Mouse (Mus musculus): ENCODE results near the gene Btc.

Gene Btc

GRCm38 (mm10) chr5:91320348-91320747 is 82.4 kb downstream of the Btc start:
- in situ Hi-C loops (cut with MboI, MseI) = no loop called here

- in situ Hi-C loops (cut with MboI, MseI) = no loop called here
Measured at GRCm38 (mm10) chr5:91313971-91314370, 88.8 kb downstream of the Btc start.

DNA sequence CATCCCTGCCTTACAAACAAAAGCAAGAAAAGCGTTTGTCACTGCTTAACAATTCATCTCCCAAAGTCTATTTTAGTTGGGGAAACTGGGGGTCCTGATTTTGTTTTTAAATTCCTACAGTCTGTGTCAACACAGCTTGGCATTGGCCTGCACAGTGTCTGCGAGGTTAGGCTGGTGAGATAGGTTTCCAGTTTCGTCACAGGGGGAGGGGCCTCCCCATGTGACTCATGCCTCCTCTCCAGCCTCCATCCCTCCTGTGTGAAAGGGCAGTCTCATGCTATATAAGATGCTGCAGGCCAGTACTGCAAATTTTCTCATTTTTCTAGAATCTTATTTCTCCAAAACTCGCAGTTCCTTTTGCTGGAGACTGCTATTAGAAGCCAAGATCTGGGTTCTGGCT is 91.0 kb downstream of the Btc start:
- in situ Hi-C loops (cut with MboI, MseI) = no loop called here

GRCm38 (mm10) chr5:91308576-91308975 is 94.2 kb downstream of the Btc start:
- in situ Hi-C loops (cut with MboI, MseI) = loop anchor here (5.0 kb wide), 1 partner anchor 361 kb away; no protein-coding TSS in a partner anchor

- in situ Hi-C loops (cut with MboI, MseI) = loop anchor here (5.0 kb wide), 1 partner anchor 361 kb away; no protein-coding TSS in a partner anchor
Measured at GRCm38 (mm10) chr5:91307907-91308306, 94.9 kb downstream of the Btc start.

All from T-helper 1 cell (primary cell).